Mouse (Mus musculus) neural tube, embryonic 13.5 days (tissue): ENCODE measurements at regions not wholly inside any gene's neighbourhood (a gene's known extent, or its start where the extent isn't known, plus 50 kb on each side); places are given as distances from the start of the nearest gene placed in this dataset.

Experiments used
- ATAC-seq: fragments of 200-750 bp; cut with Nextera tagmentation; 2 replicates; pipeline ENCODE4 v1.8.0; 2017; ENCODE audit warnings: low read depth, mild to moderate bottlenecking, moderate TSS enrichment, moderate library complexity
- H3K27ac ChIP-seq: fragments of 300-500 bp; sonication (generic); replicated peaks from 2 replicates; pipeline ENCODE4 v1.5.1; 2015; ENCODE audit warnings: moderate library complexity, mild to moderate bottlenecking, inconsistent platforms
- H3K27me3 ChIP-seq: fragments of 300-500 bp; sonication (generic); 2 replicates; pipeline ENCODE4 v1.6.1; 2015; ENCODE audit warnings: mild to moderate bottlenecking, inconsistent platforms
- H3K36me3 ChIP-seq: fragments of 300-500 bp; sonication (generic); 2 replicates; pipeline ENCODE4 v1.6.1; 2015; ENCODE audit warnings: mild to moderate bottlenecking, inconsistent platforms
- H3K4me1 ChIP-seq: fragments of 300-500 bp; sonication (generic); replicated peaks from 2 replicates; pipeline ENCODE4 v1.6.1; 2015; ENCODE audit warnings: inconsistent platforms
- H3K4me2 ChIP-seq: fragments of 300-500 bp; sonication (generic); 2 replicates; pipeline ENCODE4 v1.6.1; 2015; ENCODE audit warnings: inconsistent platforms, mild to moderate bottlenecking, moderate library complexity
- H3K4me3 ChIP-seq: fragments of 300-500 bp; sonication (generic); 2 replicates; pipeline ENCODE4 v1.5.1; 2015; ENCODE audit warnings: mild to moderate bottlenecking, inconsistent platforms
- H3K9ac ChIP-seq: fragments of 300-500 bp; sonication (generic); 2 replicates; pipeline ENCODE4 v1.6.1; 2015; ENCODE audit warnings: moderate library complexity, mild to moderate bottlenecking, inconsistent platforms
- H3K9me3 ChIP-seq: fragments of 300-500 bp; sonication (generic); 2 replicates; pipeline ENCODE4 v1.6.1; 2016; ENCODE audit warnings: inconsistent platforms
- WGBS: fragments of 180-500 bp; shearing (Covaris S2); methylation state at CpG from one replicate; pipeline ENCODE4 v1.1.7; 2015; 5-methylcytosine and 5-hydroxymethylcytosine counted together

DNA sequence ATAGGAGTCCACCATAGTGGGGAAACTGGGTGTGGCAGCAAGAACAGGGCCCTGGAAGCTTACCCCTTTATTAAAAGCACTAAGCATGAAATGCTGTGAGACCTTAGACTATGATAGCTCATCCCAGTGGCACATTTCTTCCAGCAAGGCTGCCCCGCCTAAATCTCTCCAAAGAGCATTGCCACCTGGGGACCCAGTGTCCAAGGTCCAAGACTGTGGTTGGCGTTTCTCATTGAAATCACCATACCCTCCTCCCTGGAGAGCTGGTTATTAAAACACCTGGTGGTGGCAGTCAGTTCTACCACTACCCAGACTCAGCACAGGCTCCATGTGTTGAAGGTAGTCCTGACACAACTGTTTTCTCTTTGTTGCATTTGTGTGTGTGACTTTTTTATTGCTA is 78.9 kb upstream of the Stt3b start:
- Histone ChIP-seq H3K27ac (peak overlapping the region; percentile 64), H3K9ac (no peak overlapping the region), H3K4me1 (peaks cover 35% of the 10 kb centered on the region), H3K9me3 (no peaks in the 10 kb centered on the region), H3K27me3 (no peaks in the 10 kb centered on the region), H3K4me2 (no peak overlapping the region), H3K36me3 (no peaks in the 10 kb centered on the region), H3K4me3 (no peak overlapping the region)
- 73% methylated on average over 2 of the region's 2 CpGs for WGBS
- no peak for ATAC-seq

DNA sequence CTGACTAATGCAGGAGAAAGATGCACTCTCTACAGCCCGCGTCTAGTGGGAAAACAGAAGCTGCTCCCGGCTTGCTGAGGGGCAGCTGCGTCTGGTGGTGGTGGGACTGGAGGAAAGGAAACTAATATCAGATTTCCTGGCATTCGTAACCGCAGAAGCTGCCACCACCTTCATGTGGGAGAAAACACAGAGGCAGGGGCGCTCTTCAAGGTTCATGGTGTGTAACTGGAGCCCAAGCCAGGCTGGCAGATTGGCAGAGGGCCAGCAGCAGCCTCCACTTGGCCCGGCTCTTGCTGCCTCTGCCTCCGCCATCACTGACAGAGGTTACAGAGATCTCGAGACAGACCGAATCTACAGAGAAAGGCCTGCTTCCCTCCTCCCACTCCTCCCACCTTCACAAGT is 80.7 kb upstream of the Stt3b start:
- H3K27ac ChIP-seq: peak overlapping the region; percentile 79
- H3K36me3 ChIP-seq: no peaks in the 10 kb centered on the region
- peaks cover 37% of the 10 kb centered on the region for H3K4me1 ChIP-seq
- ATAC-seq: peak; percentile 62; the same call in 1 of the 2 replicates
- H3K4me2 ChIP-seq: peak overlapping the region; percentile 33
- 20% methylated on average over 11 of the region's 11 CpGs for WGBS
- no peaks in the 10 kb centered on the region for H3K27me3 ChIP-seq
- no peak overlapping the region for H3K4me3 ChIP-seq
- H3K9me3 ChIP-seq: no peaks in the 10 kb centered on the region
- peak overlapping the region; percentile 51 for H3K9ac ChIP-seq

- WGBS: 91% methylated on average over 8 of the region's 8 CpGs
These were observed 85.3 kb upstream of the Stt3b start for GRCm38 (mm10) chr9:115395511-115395910.

GRCm38 (mm10) chr9:115400461-115400860 is 90.2 kb upstream of the Stt3b start:
- WGBS: 92% methylated on average over 6 of the region's 6 CpGs
- Histone ChIP-seq H3K9ac (no peak overlapping the region), H3K27ac (no peak overlapping the region), H3K4me1 (no peaks in the 10 kb centered on the region), H3K27me3 (no peaks in the 10 kb centered on the region), H3K36me3 (no peaks in the 10 kb centered on the region), H3K4me2 (no peak overlapping the region), H3K4me3 (no peak overlapping the region), H3K9me3 (no peaks in the 10 kb centered on the region; the same call in 1 of the 2 replicates)
- no peak for ATAC-seq

More at GRCm38 (mm10) chr9:115395511-115395910, 85.3 kb upstream of the Stt3b start:
- H3K9ac ChIP-seq: no peak overlapping the region
- no peaks in the 10 kb centered on the region; the same call in 1 of the 2 replicates for H3K9me3 ChIP-seq
- H3K4me3 ChIP-seq: no peak overlapping the region
- no peaks in the 10 kb centered on the region for H3K36me3 ChIP-seq
- H3K4me2 ChIP-seq: no peak overlapping the region
- peaks cover 20% of the 10 kb centered on the region for H3K4me1 ChIP-seq
- no peak overlapping the region for H3K27ac ChIP-seq
- ATAC-seq: no peak
- H3K27me3 ChIP-seq: no peaks in the 10 kb centered on the region

GRCm38 (mm10) chr9:115401405-115402151 is 91.4 kb upstream of the Stt3b start:
- Histone ChIP-seq H3K9me3 (no peaks in the 10 kb centered on the region; the same call in 1 of the 2 replicates), H3K4me1 (no peaks in the 10 kb centered on the region), H3K4me3 (no peak overlapping the region), H3K27ac (no peak overlapping the region), H3K36me3 (no peaks in the 10 kb centered on the region), H3K27me3 (no peaks in the 10 kb centered on the region), H3K9ac (no peak overlapping the region), H3K4me2 (no peak overlapping the region)
- WGBS: 76% methylated on average over 13 of the region's 13 CpGs
- no peak for ATAC-seq

GRCm38 (mm10) chr9:115402661-115403060 is 92.4 kb upstream of the Stt3b start:
- WGBS: 82% methylated on average over 6 of the region's 6 CpGs
- no peaks in the 10 kb centered on the region; the same call in 1 of the 2 replicates for H3K9me3 ChIP-seq

DNA sequence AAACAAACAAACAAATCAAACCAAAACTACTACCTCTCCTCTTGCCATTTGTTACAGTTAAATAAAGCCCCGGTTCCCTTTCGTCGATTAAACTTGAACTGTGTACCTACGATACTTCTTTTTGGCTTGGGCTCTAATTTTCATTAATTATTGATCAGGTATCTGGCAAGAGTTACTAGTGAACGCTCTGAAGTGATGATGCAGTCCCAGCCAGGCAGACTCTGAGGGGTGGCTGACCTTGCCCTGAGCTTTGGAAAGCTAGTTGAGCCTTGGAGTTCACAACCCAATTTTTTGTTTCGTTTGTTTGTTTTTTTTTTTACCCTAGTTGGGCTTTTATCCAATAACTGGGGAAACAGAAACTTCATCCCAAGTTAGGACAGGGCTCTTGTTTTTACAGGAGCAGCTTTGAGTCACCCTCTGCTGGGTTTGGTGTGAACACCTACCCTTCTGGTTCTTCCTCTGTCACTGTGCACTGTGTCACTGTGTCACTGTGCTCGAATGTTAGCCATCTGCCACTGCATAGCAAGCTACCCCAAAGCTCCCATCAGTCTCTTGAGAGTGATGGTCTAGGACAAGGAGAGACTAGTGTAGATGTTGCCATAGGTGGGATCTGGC is 93.2 kb upstream of the Stt3b start:
- WGBS: 80% methylated on average over 7 of the region's 7 CpGs
- Histone ChIP-seq H3K36me3 (no peaks in the 10 kb centered on the region), H3K9me3 (no peaks in the 10 kb centered on the region), H3K9ac (no peak overlapping the region), H3K4me1 (no peaks in the 10 kb centered on the region), H3K4me3 (no peak overlapping the region), H3K27ac (no peak overlapping the region), H3K27me3 (no peaks in the 10 kb centered on the region), H3K4me2 (no peak overlapping the region)
- ATAC-seq: no peak

More at GRCm38 (mm10) chr9:115402661-115403060, 92.4 kb upstream of the Stt3b start:
- no peaks in the 10 kb centered on the region for H3K27me3 ChIP-seq
- no peak overlapping the region for H3K9ac ChIP-seq
- H3K27ac ChIP-seq: no peak overlapping the region
- no peak for ATAC-seq
- no peaks in the 10 kb centered on the region for H3K36me3 ChIP-seq
- H3K4me2 ChIP-seq: no peak overlapping the region
- no peak overlapping the region for H3K4me3 ChIP-seq
- no peaks in the 10 kb centered on the region for H3K4me1 ChIP-seq

GRCm38 (mm10) chr9:115407901-115408470 is 97.8 kb upstream of the Stt3b start:
- Histone ChIP-seq H3K36me3 (no peaks in the 10 kb centered on the region), H3K4me1 (peaks cover 11% of the 10 kb centered on the region), H3K9ac (no peak overlapping the region), H3K27me3 (no peaks in the 10 kb centered on the region), H3K4me3 (no peak overlapping the region), H3K9me3 (no peaks in the 10 kb centered on the region), H3K4me2 (no peak overlapping the region), H3K27ac (no peak overlapping the region)
- WGBS: 94% methylated on average over 21 of the region's 21 CpGs
- ATAC-seq: no peak

DNA sequence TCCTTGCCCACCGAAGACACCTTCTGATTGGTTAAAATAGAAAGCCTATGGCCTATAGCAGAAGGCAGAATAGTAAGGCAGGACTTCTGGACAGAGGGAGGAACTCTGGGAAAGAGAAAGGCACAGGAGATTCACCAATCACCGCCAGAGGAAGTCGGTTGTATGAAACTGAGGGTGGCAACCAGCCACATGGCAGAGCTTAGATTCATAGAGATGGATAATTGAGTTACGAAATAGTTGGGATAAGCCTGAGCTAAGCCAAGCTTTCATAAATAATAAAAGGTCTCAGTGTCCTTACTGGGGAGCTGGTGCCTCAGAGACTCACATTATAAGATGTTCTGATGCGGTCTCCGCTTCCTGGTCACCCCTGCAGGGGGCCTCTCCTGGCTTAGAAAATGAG is 98.7 kb upstream of the Stt3b start:
- Histone ChIP-seq H3K4me1 (peaks cover 11% of the 10 kb centered on the region), H3K27me3 (no peaks in the 10 kb centered on the region), H3K27ac (no peak overlapping the region), H3K4me3 (no peak overlapping the region), H3K9ac (no peak overlapping the region), H3K9me3 (no peaks in the 10 kb centered on the region), H3K4me2 (no peak overlapping the region), H3K36me3 (no peaks in the 10 kb centered on the region)
- 86% methylated on average over 6 of the region's 6 CpGs for WGBS
- no peak for ATAC-seq

GRCm38 (mm10) chr9:115414190-115414589 is 104.0 kb upstream of the Stt3b start:
- H3K27ac ChIP-seq: no peak overlapping the region
- H3K27me3 ChIP-seq: no peaks in the 10 kb centered on the region
- no peak overlapping the region for H3K4me2 ChIP-seq
- 95% methylated on average over 4 of the region's 4 CpGs for WGBS
- H3K9me3 ChIP-seq: no peaks in the 10 kb centered on the region
- no peak overlapping the region for H3K4me3 ChIP-seq
- H3K4me1 ChIP-seq: peaks cover 11% of the 10 kb centered on the region
- no peak overlapping the region for H3K9ac ChIP-seq
- ATAC-seq: no peak
- H3K36me3 ChIP-seq: no peaks in the 10 kb centered on the region

DNA sequence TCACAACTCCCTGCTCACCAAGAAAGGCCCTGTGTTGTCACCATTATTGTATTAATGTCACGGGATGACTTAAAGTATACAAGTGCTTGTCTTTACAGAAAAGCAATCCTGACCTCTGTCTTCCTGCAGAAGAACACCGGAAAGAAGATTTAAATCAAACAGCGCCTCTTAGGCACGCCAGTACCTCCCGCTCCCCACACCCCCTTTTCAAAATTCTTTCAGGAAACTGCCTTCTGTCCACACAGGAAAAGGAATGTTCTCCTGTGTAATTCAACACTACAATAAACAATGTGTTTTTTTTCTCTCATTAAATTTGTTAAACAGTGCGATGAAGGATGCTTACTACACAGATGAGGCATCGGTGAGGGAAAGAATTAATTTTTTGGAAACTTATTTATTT is 112.6 kb upstream of the Stt3b start:
- no peak for ATAC-seq
- Histone ChIP-seq H3K9me3 (peaks cover 15% of the 10 kb centered on the region), H3K4me3 (no peak overlapping the region), H3K4me1 (no peaks in the 10 kb centered on the region), H3K9ac (no peak overlapping the region), H3K4me2 (no peak overlapping the region), H3K27me3 (no peaks in the 10 kb centered on the region), H3K36me3 (0 out of 2 replicates have a peak, but pooled peaks cover 3% of the 10 kb centered on the region), H3K27ac (no peak overlapping the region)
- WGBS: 78% methylated on average over 7 of the region's 7 CpGs

DNA sequence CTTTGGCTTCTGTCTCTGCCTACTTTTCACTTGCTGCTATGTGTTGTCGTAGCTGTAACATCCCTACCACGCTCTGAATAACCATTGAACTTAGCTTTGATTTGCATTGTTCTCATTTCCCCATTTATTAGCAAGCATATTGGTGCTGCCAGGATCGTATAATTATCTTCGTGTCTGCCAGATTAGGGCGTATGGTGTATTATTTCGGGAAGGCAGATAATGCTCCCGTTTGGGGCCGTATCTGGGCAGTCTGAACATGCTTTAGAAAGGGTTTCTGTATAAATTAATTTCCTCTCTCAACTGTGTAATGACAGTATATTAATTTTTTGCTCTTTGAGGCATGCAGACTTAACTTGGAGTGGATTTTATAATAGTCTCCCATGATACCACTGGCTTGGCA is 116.5 kb upstream of the Stt3b start:
- no peak for ATAC-seq
- H3K27ac ChIP-seq: no peak overlapping the region

More for the DNA sequence above, 116.5 kb upstream of the Stt3b start:
- Histone ChIP-seq H3K27me3 (no peaks in the 10 kb centered on the region), H3K4me3 (no peak overlapping the region), H3K9me3 (no peaks in the 10 kb centered on the region), H3K9ac (no peak overlapping the region), H3K4me1 (no peaks in the 10 kb centered on the region), H3K4me2 (no peak overlapping the region), H3K36me3 (no peaks in the 10 kb centered on the region)
- WGBS: 66% methylated on average over 8 of the region's 8 CpGs
